Mouse (Mus musculus) layer of hippocampus, postnatal 14 days (tissue): ENCODE measurements around the gene Tars. TPM values are rescaled to one million over a fixed set of nuclear protein-coding genes. Genes with fewer than 3 reads are reported as not detected.

Source experiments
- DNase-seq, 2 experiments: peaks; one replicate each; pipeline ENCODE4 v3.0.0; 2021 to 2022; ENCODE audit warnings: low spot score in 2 of 2, mixed read lengths in 1 of 2
- long read RNA-seq, 2 experiments: library from polyadenylated mRNA; stranded (forward); transcript quantifications; one replicate each; pipeline ENCODE4 v2.0.0; 2021
- total RNA-seq, 2 experiments: library from RNA; stranded (reverse); gene quantifications; 2 replicates each; pipeline ENCODE4 v1.2.3; 2021

Tars gene
- 10 to 100 TPM; 40.3 to 40.7 TPM for total RNA-seq
- long read RNA-seq, experiment 1, full-length matches to known transcripts: 46 of 53 reads
- long read RNA-seq, experiment 1, partial matches to known transcripts: 3 of 53 reads
- long read RNA-seq, experiment 1, other reads (novel, unspliced or antisense): 4 of 53 reads
- long read RNA-seq, experiment 2, full-length matches to known transcripts: 63 of 66 reads
- long read RNA-seq, experiment 2, partial matches to known transcripts: 1 of 66 reads
- long read RNA-seq, experiment 2, other reads (novel, unspliced or antisense): 2 of 66 reads

GRCm38 (mm10) chr15:11399356-11400067, at the start of gene Tars:
Gene Tars (minus strand): TSS chr15:11399665.
- peak; percentile 95 to 98 for DNase-seq

GRCm38 (mm10) chr15:11437361-11437760, 37.9 kb upstream of the Tars start:
- no peak for DNase-seq

GRCm38 (mm10) chr15:11436709-11437280, 37.3 kb upstream of the Tars start:
- peak; percentile 11 to 16 for DNase-seq

GRCm38 (mm10) chr15:11426899-11427298, 27.4 kb upstream of the Tars start:
- DNase-seq: no peak

GRCm38 (mm10) chr15:11413484-11413883, 14.0 kb upstream of the Tars start:
- no peak for DNase-seq

- no peak for DNase-seq
Observed at GRCm38 (mm10) chr15:11412542-11412941, 13.1 kb upstream of the Tars start.

- no peak for DNase-seq
Observed at GRCm38 (mm10) chr15:11411846-11412245, 12.4 kb upstream of the Tars start.

GRCm38 (mm10) chr15:11408155-11408826, 8.8 kb upstream of the Tars start:
- peak; percentile 5 to 41 for DNase-seq

GRCm38 (mm10) chr15:11407381-11407780, 7.9 kb upstream of the Tars start:
- DNase-seq: peak; percentile 21 to 69

- no peak for DNase-seq
Observed at GRCm38 (mm10) chr15:11406769-11407168, 7.3 kb upstream of the Tars start.

GRCm38 (mm10) chr15:11398676-11399350, 652 bp downstream of the Tars start:
- no peak for DNase-seq

GRCm38 (mm10) chr15:11396421-11396820, 3.0 kb downstream of the Tars start:
- DNase-seq: no peak

GRCm38 (mm10) chr15:11392903-11393302, 6.6 kb downstream of the Tars start:
- no peak for DNase-seq

- no peak for DNase-seq
Observed at GRCm38 (mm10) chr15:11383796-11384195, 15.7 kb downstream of the Tars start.

GRCm38 (mm10) chr15:11382585-11382984, 16.9 kb downstream of the Tars start:
- no peak for DNase-seq

- no peak for DNase-seq
Observed at GRCm38 (mm10) chr15:11380616-11381015, 18.8 kb downstream of the Tars start.

- DNase-seq: peak; percentile 8 to 60
Observed at GRCm38 (mm10) chr15:11380087-11380530, 19.4 kb downstream of the Tars start.

- DNase-seq: no peak
Observed at GRCm38 (mm10) chr15:11379431-11380086, 19.9 kb downstream of the Tars start.

GRCm38 (mm10) chr15:11370477-11371085, 28.9 kb downstream of the Tars start:
- no peak for DNase-seq

GRCm38 (mm10) chr15:11369572-11369971, 29.9 kb downstream of the Tars start:
- no peak for DNase-seq
